Mouse (Mus musculus): ENCODE measurements around the gene Olfr1079. TPM values are rescaled to one million over a fixed set of nuclear protein-coding genes. Genes with fewer than 3 reads are reported as not detected.
"Not testable (repeated sequence)": the region's sequence is repeated elsewhere in the genome, so short reads cannot be mapped to it uniquely, and the experiment has no call there.

Olfr1079 gene
- polyA plus RNA-seq (2014; fragmentation: Nextera tagmentation; extraction: Ambion mirVana), result not detected in 2 replicates

DNA sequence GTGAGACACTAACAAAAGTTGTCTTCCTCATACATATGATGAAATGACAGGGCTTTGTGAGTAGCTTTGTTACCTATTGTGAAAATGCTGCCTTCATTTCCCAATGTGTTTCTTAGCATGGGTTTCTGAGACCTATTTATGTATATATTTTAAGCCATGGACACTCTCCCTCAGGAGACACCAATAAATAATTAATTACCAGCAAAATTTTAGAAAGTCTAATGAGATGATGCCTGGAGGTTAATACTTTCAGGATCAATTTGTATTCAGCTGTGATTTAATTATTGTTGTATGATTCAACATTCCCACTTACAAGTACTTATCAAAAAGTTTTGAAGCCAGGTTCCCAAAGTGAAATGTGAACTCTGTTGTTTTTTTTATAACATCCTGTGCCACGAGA lies at the start of gene Olfr1079:
Gene Olfr1079, minus strand, starts transcription at position 101 of the 400 bp plus-strand sequence.
- 71% methylated on average over 1 of the region's 1 CpGs for WGBS
- DNase-seq (ENCODE audit: low spot score), result no peak
- ATAC-seq (replicated peaks; ENCODE audit: insufficient number of reproducible peaks, low FRiP score, low TSS enrichment, low read depth), result no peak

DNA sequence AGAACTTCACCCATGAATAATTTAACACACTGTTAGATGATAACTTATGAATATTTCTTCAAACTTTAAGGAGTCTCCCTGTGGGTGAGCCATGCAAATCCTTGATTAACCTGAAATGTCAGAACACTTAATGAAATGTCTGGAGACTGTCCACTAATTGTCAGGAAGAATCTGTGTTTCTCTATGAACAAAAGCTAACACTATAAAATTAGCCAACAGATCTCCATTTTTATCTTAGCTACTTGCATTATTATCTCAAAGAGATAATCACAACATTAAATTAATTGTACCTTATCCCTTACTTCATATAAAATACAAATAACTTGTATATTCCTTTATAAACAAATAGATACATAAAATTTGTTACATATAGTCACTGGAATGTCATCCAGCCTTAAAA lies 15.9 kb upstream of the Olfr1079 start, which contains the start of gene Olfr1080:
Gene Olfr1080, minus strand, starts transcription at position 101 of the 400 bp plus-strand sequence.
- H3K36me3 ChIP-seq (replicated peaks; ENCODE audit: control insufficient read depth, insufficient read depth, low read depth, low read length); H3K27ac ChIP-seq (replicated peaks; ENCODE audit: low read depth, low read length); H3K9me3 ChIP-seq (replicated peaks; ENCODE audit: control insufficient read depth, low read length); DNase-seq (ENCODE audit: low spot score); H3K27me3 ChIP-seq (ENCODE audit: control insufficient read depth, insufficient read depth, low read length); H3K9ac ChIP-seq (replicated peaks; ENCODE audit: low read length); ATAC-seq (replicated peaks; ENCODE audit: insufficient number of reproducible peaks, low FRiP score, low TSS enrichment, low read depth); H3K4me3 ChIP-seq (ENCODE audit: low read depth, low read length); H3K4me2 ChIP-seq (ENCODE audit: low read depth, low read length); H3K4me1 ChIP-seq (ENCODE audit: control insufficient read depth, insufficient read depth, low read length): not testable (repeated sequence)

More for the DNA sequence above, at the start of gene Olfr1079:
- H3K36me3 ChIP-seq (replicated peaks; ENCODE audit: control insufficient read depth, insufficient read depth, low read depth, low read length), result no peaks in the 10 kb centered on the region
- no peak within 1 kb of the TSS for H3K27ac ChIP-seq (replicated peaks; ENCODE audit: low read depth, low read length)
- H3K9ac ChIP-seq (replicated peaks; ENCODE audit: low read length), result no peak within 1 kb of the TSS
- H3K4me1 ChIP-seq (ENCODE audit: control insufficient read depth, insufficient read depth, low read length), result no peaks in the 10 kb centered on the region
- no peaks in the 10 kb centered on the region for H3K27me3 ChIP-seq (ENCODE audit: control insufficient read depth, insufficient read depth, low read length)
- H3K4me2 ChIP-seq (ENCODE audit: low read depth, low read length), result no peak within 1 kb of the TSS
- H3K9me3 ChIP-seq (replicated peaks; ENCODE audit: control insufficient read depth, low read length), result no peaks in the 10 kb centered on the region
- H3K4me3 ChIP-seq (ENCODE audit: low read depth, low read length), result no peak within 1 kb of the TSS

GRCm38 (mm10) chr2:86530991-86531390 lies 11.3 kb downstream of the Olfr1079 start:
- no peaks in the 10 kb centered on the region for H3K9me3 ChIP-seq (replicated peaks; ENCODE audit: control insufficient read depth, low read length)
- no peak overlapping the region for H3K4me2 ChIP-seq (ENCODE audit: low read depth, low read length)
- no peak overlapping the region for H3K4me3 ChIP-seq (ENCODE audit: low read depth, low read length)
- H3K9ac ChIP-seq (replicated peaks; ENCODE audit: low read length), result no peak overlapping the region
- ATAC-seq (replicated peaks; ENCODE audit: insufficient number of reproducible peaks, low FRiP score, low TSS enrichment, low read depth) (no peak), DNase-seq (ENCODE audit: low spot score) (no peak)
- no peaks in the 10 kb centered on the region for H3K4me1 ChIP-seq (ENCODE audit: control insufficient read depth, insufficient read depth, low read length)
- H3K27ac ChIP-seq (replicated peaks; ENCODE audit: low read depth, low read length), result no peak overlapping the region
- no peaks in the 10 kb centered on the region for H3K36me3 ChIP-seq (replicated peaks; ENCODE audit: control insufficient read depth, insufficient read depth, low read depth, low read length)
- H3K27me3 ChIP-seq (ENCODE audit: control insufficient read depth, insufficient read depth, low read length), result no peaks in the 10 kb centered on the region
- WGBS, result 61% methylated on average over 1 of the region's 1 CpGs

- no peak within 1 kb of the TSS for H3K4me2 ChIP-seq (ENCODE audit: low read depth, low read length)
- no peaks in the 10 kb centered on the region for H3K4me1 ChIP-seq (ENCODE audit: control insufficient read depth, insufficient read depth, low read length)
- ATAC-seq (replicated peaks; ENCODE audit: insufficient number of reproducible peaks, low FRiP score, low TSS enrichment, low read depth), result no peak
- no peaks in the 10 kb centered on the region for H3K9me3 ChIP-seq (replicated peaks; ENCODE audit: control insufficient read depth, low read length)
- H3K27ac ChIP-seq (replicated peaks; ENCODE audit: low read depth, low read length), result no peak within 1 kb of the TSS
- H3K36me3 ChIP-seq (replicated peaks; ENCODE audit: control insufficient read depth, insufficient read depth, low read depth, low read length), result no peaks in the 10 kb centered on the region
- WGBS, result 74% methylated on average over 1 of the region's 1 CpGs
- H3K9ac ChIP-seq (replicated peaks; ENCODE audit: low read length), result no peak within 1 kb of the TSS
- no peaks in the 10 kb centered on the region for H3K27me3 ChIP-seq (ENCODE audit: control insufficient read depth, insufficient read depth, low read length)
- H3K4me3 ChIP-seq (ENCODE audit: low read depth, low read length), result no peak within 1 kb of the TSS
- no peak for DNase-seq (ENCODE audit: low spot score)
These were observed 34.1 kb downstream of the Olfr1079 start, which contains the start of gene Olfr1076 for GRCm38 (mm10) chr2:86508161-86508560. Olfr1076 (plus strand) TSS chr2:86508461.

DNA sequence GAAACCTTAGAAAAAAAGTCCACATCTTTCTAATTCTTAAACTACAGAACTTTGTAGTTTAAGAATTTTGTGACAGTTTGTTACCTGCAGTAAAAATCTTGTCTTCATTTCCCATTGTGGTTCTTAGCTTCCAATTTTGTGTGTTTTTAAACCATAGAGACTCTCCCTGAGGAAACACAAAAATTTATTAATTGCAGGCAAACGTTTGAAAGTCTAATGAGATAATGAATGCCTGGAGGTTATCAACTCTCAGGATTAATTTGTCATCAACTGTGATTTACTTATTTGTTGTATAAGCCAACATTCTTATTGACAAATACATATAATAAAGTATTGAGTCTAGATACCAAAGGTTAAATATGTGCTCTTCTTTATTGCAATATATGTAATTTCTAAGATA lies 55.0 kb downstream of the Olfr1079 start, which contains the start of gene Olfr228:
Gene Olfr228, minus strand, starts transcription at position 101 of the 400 bp plus-strand sequence.
- no peak for ATAC-seq (replicated peaks; ENCODE audit: insufficient number of reproducible peaks, low FRiP score, low TSS enrichment, low read depth)
- no peaks in the 10 kb centered on the region for H3K9me3 ChIP-seq (replicated peaks; ENCODE audit: control insufficient read depth, low read length)
- DNase-seq (ENCODE audit: low spot score), result no peak
- H3K27me3 ChIP-seq (ENCODE audit: control insufficient read depth, insufficient read depth, low read length), result no peaks in the 10 kb centered on the region
- no peak within 1 kb of the TSS for H3K4me3 ChIP-seq (ENCODE audit: low read depth, low read length)
- no peaks in the 10 kb centered on the region for H3K4me1 ChIP-seq (ENCODE audit: control insufficient read depth, insufficient read depth, low read length)
- no peak within 1 kb of the TSS for H3K9ac ChIP-seq (replicated peaks; ENCODE audit: low read length)
- H3K27ac ChIP-seq (replicated peaks; ENCODE audit: low read depth, low read length), result no peak within 1 kb of the TSS
- 28% methylated on average over 1 of the region's 1 CpGs for WGBS
- H3K36me3 ChIP-seq (replicated peaks; ENCODE audit: control insufficient read depth, insufficient read depth, low read depth, low read length), result no peaks in the 10 kb centered on the region
- no peak within 1 kb of the TSS for H3K4me2 ChIP-seq (ENCODE audit: low read depth, low read length)

Other genes starting within 250 kb of the Olfr1079 start
- not detected in 2 replicates for gene Olfr1053, start 227.2 kb downstream of the Olfr1079 start, polyA plus RNA-seq (2014; fragmentation: Nextera tagmentation; extraction: Ambion mirVana)
- gene Olfr1054, start 207.0 kb downstream of the Olfr1079 start, polyA plus RNA-seq (2014; fragmentation: Nextera tagmentation; extraction: Ambion mirVana), result not detected in 2 replicates
- gene Olfr1055, start 192.2 kb downstream of the Olfr1079 start, polyA plus RNA-seq (2014; fragmentation: Nextera tagmentation; extraction: Ambion mirVana), result not detected in 2 replicates
- not detected in 2 replicates for gene Olfr1056, start 180.0 kb downstream of the Olfr1079 start, polyA plus RNA-seq (2014; fragmentation: Nextera tagmentation; extraction: Ambion mirVana)
- gene Olfr1057, start 164.1 kb downstream of the Olfr1079 start, polyA plus RNA-seq (2014; fragmentation: Nextera tagmentation; extraction: Ambion mirVana), result not detected in 2 replicates
- gene Olfr1058, start 153.9 kb downstream of the Olfr1079 start, polyA plus RNA-seq (2014; fragmentation: Nextera tagmentation; extraction: Ambion mirVana), result 0.15 TPM in 1 of 2 replicates, not detected in the other
- not detected in 2 replicates for gene Olfr1061, start 128.4 kb downstream of the Olfr1079 start, polyA plus RNA-seq (2014; fragmentation: Nextera tagmentation; extraction: Ambion mirVana)
- not detected in 2 replicates for gene Olfr1062, start 115.7 kb downstream of the Olfr1079 start, polyA plus RNA-seq (2014; fragmentation: Nextera tagmentation; extraction: Ambion mirVana)
- not detected in 2 replicates for gene Olfr1065, start 91.9 kb downstream of the Olfr1079 start, polyA plus RNA-seq (2014; fragmentation: Nextera tagmentation; extraction: Ambion mirVana)
- not detected in 2 replicates for gene Olfr1066, start 86.2 kb downstream of the Olfr1079 start, polyA plus RNA-seq (2014; fragmentation: Nextera tagmentation; extraction: Ambion mirVana)
- not detected in 2 replicates for gene Olfr228, start 55.1 kb downstream of the Olfr1079 start, polyA plus RNA-seq (2014; fragmentation: Nextera tagmentation; extraction: Ambion mirVana)
- gene Olfr1076, start 34.0 kb downstream of the Olfr1079 start, polyA plus RNA-seq (2014; fragmentation: Nextera tagmentation; extraction: Ambion mirVana), result not detected in 2 replicates
- gene Olfr1080, start 15.8 kb upstream of the Olfr1079 start, polyA plus RNA-seq (2014; fragmentation: Nextera tagmentation; extraction: Ambion mirVana), result not detected in 2 replicates
- not detected in 2 replicates for gene Olfr1082, start 56.5 kb upstream of the Olfr1079 start, polyA plus RNA-seq (2014; fragmentation: Nextera tagmentation; extraction: Ambion mirVana)
- gene Olfr1084, start 97.2 kb upstream of the Olfr1079 start, polyA plus RNA-seq (2014; fragmentation: Nextera tagmentation; extraction: Ambion mirVana), result not detected in 2 replicates
- not detected in 2 replicates for gene Olfr1085, start 119.5 kb upstream of the Olfr1079 start, polyA plus RNA-seq (2014; fragmentation: Nextera tagmentation; extraction: Ambion mirVana)
- not detected in 2 replicates for gene Olfr1086, start 137.6 kb upstream of the Olfr1079 start, polyA plus RNA-seq (2014; fragmentation: Nextera tagmentation; extraction: Ambion mirVana)
- gene Olfr1087, start 155.9 kb upstream of the Olfr1079 start, polyA plus RNA-seq (2014; fragmentation: Nextera tagmentation; extraction: Ambion mirVana), result not detected in 2 replicates
- gene Olfr1089, start 191.2 kb upstream of the Olfr1079 start, polyA plus RNA-seq (2014; fragmentation: Nextera tagmentation; extraction: Ambion mirVana), result not detected in 2 replicates
- not detected in 2 replicates for gene Olfr1090, start 216.5 kb upstream of the Olfr1079 start, polyA plus RNA-seq (2014; fragmentation: Nextera tagmentation; extraction: Ambion mirVana)
- not detected in 2 replicates for gene Olfr1093, start 240.0 kb upstream of the Olfr1079 start, polyA plus RNA-seq (2014; fragmentation: Nextera tagmentation; extraction: Ambion mirVana)

Data from embryonic facial prominence, embryonic 11.5 days (tissue).